Mouse (Mus musculus) cortical plate, adult 2 months (tissue): ENCODE measurements around the gene Galnt10. TPM values are rescaled to one million over a fixed set of nuclear protein-coding genes. Genes with fewer than 3 reads are reported as not detected.
A peak's percentile ranks its signal among the peaks of the same experiment; 100 is the strongest.
"Not testable (repeated sequence)": the region's sequence is repeated elsewhere in the genome, so short reads cannot be mapped to it uniquely, and the experiment has no call there.

Source experiments
- H3K27ac ChIP-seq: fragments of 200-500 bp; 2 replicates; pipeline ENCODE4 v1.5.1; 2012; ENCODE audit warnings: low read length, control low read depth, inconsistent platforms; ENCODE audit not compliant: insufficient read depth
- H3K4me1 ChIP-seq: fragments of 200-500 bp; 2 replicates; pipeline ENCODE4 v1.6.1; 2011; ENCODE audit warnings: low read length; ENCODE audit not compliant: control insufficient read depth, insufficient read depth
- H3K4me3 ChIP-seq: fragments of 200-500 bp; 2 replicates; pipeline ENCODE4 v1.5.1; 2011; ENCODE audit warnings: mild to moderate bottlenecking, low read length, control low read depth; ENCODE audit not compliant: insufficient read depth
- CTCF ChIP-seq: fragments of 200-500 bp; IDR thresholded peaks from 2 replicates; pipeline ENCODE4 v1.5.1; 2011; ENCODE audit warnings: mild to moderate bottlenecking, control low read depth, low read length; ENCODE audit not compliant: insufficient read depth; ENCODE audit errors: extremely low read depth
- POLR2A ChIP-seq: fragments of 200-500 bp; IDR thresholded peaks from 2 replicates; pipeline ENCODE4 v1.6.1; 2011; ENCODE audit warnings: mild to moderate bottlenecking, low read length, control low read depth; ENCODE audit not compliant: insufficient read depth; ENCODE audit errors: extremely low read depth
- polyA plus RNA-seq: library from polyadenylated mRNA; depleted of rRNA; stranded (reverse); fragments of >200 nt; gene quantifications from 2 replicates; pipeline ENCODE4 v1.2.3, GENCODE M21; 2012

The Galnt10 gene
- polyA plus RNA-seq, 1 experiment, result 6.4 TPM

DNA sequence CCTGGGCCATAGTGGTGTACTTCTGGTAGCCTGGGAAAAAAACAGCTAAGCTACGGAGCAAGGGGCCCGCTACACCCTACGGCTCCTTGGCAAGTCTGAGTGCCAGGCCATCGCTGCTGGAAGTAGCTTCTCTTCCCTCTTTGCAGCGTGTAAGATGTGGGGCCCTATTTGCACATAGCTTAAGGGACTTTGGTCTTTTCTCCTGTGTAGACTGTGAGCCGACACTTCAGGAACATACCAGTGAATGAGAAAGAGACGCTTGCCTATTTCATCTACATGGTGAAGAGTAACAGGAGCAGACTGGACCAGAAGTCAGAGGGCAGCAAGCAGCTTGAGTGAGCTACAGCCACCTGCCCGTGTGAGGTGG, 164.5 kb downstream of the Galnt10 start:
- no peaks in the 10 kb centered on the region for H3K4me1 ChIP-seq
- H3K4me3 ChIP-seq, result no peak overlapping the region
- H3K27ac ChIP-seq, result no peak overlapping the region

DNA sequence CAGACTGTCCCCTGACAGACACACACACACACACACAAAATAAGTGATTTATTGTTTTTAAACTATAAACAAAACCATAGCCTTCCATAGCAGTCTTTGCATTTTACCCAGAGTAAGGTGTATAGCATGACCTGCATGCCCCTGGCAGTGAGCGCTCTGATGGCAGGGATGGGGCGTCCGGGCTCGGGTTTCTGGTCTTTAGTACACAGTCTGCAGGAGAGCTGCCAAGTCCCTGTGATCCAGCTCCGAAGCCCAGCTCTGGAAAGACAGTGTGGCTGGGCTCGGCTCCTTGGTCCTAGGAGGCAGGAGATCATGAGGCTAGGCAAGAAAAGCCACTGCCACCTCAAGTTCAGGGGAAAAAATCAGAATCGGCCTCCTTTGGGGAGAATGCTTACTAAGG, 165.8 kb downstream of the Galnt10 start:
- no peak for TF ChIP-seq CTCF
- H3K4me3 ChIP-seq, result no peak overlapping the region
- no peak overlapping the region for H3K27ac ChIP-seq
- no peaks in the 10 kb centered on the region for H3K4me1 ChIP-seq

More for the DNA sequence above, 164.5 kb downstream of the Galnt10 start:
- TF ChIP-seq POLR2A (no peak), CTCF (no peak)

DNA sequence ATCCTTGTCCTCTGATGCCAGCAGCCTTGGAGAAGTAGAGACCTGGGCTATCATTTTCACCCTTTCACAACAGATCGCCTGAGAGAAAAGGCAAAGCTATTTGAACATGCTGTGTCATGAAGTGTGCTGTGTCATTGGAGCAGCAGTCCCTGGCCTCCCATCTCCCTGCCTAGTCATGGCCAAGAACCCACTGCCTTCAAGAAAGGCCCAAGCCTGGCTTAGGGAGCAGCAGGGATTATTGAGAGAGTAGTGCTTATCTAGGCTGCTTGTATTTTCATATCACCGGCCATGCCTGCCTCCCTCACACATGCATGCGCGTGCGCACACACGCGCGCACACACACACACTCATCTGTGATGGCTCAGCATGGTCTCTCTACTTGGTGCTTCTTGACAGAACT, 167.0 kb downstream of the Galnt10 start:
- TF ChIP-seq POLR2A (no peak), CTCF (no peak)
- Histone ChIP-seq H3K4me1 (no peaks in the 10 kb centered on the region), H3K27ac (no peak overlapping the region), H3K4me3 (no peak overlapping the region)

DNA sequence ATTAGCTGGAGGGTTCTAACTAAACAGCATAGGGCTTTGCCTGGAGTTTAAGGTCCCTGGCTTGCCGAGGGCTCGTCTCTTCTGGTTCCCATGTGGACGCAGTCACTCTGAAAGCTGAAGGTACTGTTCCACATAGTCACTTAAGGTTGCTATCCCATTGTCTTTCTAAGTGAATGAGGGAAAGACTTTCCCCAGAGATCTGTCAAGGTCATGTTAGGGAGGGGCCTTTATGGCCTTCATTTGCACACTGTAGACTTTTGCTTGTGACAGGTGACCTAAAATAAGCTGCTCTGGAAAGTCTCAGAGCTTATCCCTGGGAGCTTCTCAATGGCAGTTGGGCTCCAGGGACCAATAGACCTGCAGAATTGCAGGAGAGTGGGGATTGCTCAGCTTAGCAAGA, 168.4 kb downstream of the Galnt10 start:
- H3K4me1 ChIP-seq, result no peaks in the 10 kb centered on the region
- TF ChIP-seq POLR2A (no peak), CTCF (no peak)
- H3K4me3 ChIP-seq, result no peak overlapping the region
- H3K27ac ChIP-seq, result no peak overlapping the region

GRCm38 (mm10) chr11:57818189-57818588, 172.9 kb downstream of the Galnt10 start:
- no peak for TF ChIP-seq CTCF
- no peak for TF ChIP-seq POLR2A
- H3K4me3 ChIP-seq, result no peak overlapping the region
- no peaks in the 10 kb centered on the region for H3K4me1 ChIP-seq
- no peak overlapping the region for H3K27ac ChIP-seq

DNA sequence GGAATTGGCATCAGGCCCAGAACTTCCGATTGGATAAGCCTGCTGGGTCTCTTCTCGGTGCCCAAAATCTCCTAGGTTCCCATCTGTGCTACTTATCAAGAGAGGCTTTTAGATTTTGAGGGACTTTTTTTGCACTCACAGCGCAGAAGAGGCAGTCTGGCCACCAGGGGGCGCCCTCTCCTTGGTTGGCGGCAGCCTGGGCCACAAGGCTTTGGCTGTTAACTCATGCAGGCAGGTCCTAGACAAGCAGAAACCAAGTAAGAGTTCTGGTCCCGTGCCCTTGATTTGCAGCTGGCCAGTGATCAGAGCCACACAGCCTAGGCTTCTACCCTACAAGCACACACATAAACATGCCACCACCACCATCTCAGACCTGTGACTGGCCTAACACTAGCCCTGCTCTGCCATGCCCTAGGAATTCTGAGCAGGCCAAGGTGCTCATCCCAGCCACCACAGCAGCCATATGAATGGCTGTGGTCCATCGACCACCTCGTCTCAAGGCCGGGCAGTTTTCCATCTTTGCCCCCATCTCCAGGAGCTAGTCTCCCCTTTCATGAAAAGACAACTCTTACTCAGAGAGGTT, 174.8 kb downstream of the Galnt10 start:
- no peak overlapping the region for H3K27ac ChIP-seq
- TF ChIP-seq POLR2A (no peak), CTCF (peak; percentile 62)
- H3K4me3 ChIP-seq, result no peak overlapping the region
- no peaks in the 10 kb centered on the region for H3K4me1 ChIP-seq

DNA sequence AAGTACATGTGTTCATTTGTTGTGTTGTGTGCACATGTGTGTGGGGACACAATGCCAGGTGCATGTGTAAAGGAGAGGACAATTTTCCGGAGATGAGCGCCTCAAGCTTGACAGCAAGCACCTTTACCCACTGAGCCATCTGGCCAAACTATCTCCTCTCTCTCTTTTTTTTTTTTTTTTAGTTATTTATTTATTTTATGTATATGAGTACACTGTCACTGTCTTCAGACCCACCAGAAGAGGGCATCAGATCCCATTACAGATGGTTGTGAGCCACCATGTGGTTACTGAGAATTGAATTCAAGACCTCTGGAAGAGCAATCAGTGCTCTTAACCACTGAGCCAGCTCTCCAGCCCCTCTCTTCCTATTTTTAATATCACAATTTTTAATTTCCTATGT, 177.9 kb downstream of the Galnt10 start:
- H3K4me1 ChIP-seq, H3K4me3 ChIP-seq, H3K27ac ChIP-seq: not testable (repeated sequence)

DNA sequence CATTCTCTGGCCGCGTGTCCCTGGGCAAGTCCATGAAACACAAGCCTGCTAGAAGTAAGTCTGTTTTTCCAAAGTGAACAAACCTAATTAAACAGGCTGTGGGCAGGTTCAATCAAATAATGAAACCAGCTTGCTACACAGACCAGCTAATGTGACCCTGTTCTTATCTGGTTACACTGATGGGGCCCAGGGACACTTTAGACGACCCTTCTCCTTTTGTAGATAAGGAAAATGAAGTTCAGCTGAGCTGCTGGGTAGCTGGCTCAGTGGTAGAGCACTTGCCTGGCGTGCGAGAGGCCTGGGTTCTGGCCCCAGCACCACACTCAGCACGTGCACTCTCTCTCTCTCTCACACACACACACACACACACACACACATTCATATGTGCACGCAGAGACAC, 178.5 kb downstream of the Galnt10 start:
- TF ChIP-seq POLR2A (no peak), CTCF (no peak)
- Histone ChIP-seq H3K4me1 (no peaks in the 10 kb centered on the region), H3K4me3 (no peak overlapping the region), H3K27ac (no peak overlapping the region)

DNA sequence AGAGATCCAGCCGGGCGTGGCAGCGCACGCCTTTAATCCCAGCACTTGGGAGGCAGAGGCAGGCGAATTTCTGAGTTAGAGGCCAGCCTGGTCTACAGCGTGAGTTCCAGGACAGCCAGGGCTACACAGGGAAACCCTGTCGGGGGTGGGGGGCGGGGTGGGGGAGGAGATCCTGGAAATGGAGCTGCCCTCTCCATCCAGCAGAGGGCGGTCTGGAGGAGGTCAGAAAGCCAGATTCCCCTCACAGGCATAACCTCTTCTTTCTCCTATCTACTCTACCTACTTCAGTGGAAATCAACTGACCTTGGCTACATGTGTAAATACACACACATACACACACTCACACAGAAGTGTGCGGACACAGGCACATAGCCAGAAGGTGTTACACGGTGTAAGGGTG, 180.0 kb downstream of the Galnt10 start:
- H3K4me1 ChIP-seq, H3K4me3 ChIP-seq, H3K27ac ChIP-seq: not testable (repeated sequence)

DNA sequence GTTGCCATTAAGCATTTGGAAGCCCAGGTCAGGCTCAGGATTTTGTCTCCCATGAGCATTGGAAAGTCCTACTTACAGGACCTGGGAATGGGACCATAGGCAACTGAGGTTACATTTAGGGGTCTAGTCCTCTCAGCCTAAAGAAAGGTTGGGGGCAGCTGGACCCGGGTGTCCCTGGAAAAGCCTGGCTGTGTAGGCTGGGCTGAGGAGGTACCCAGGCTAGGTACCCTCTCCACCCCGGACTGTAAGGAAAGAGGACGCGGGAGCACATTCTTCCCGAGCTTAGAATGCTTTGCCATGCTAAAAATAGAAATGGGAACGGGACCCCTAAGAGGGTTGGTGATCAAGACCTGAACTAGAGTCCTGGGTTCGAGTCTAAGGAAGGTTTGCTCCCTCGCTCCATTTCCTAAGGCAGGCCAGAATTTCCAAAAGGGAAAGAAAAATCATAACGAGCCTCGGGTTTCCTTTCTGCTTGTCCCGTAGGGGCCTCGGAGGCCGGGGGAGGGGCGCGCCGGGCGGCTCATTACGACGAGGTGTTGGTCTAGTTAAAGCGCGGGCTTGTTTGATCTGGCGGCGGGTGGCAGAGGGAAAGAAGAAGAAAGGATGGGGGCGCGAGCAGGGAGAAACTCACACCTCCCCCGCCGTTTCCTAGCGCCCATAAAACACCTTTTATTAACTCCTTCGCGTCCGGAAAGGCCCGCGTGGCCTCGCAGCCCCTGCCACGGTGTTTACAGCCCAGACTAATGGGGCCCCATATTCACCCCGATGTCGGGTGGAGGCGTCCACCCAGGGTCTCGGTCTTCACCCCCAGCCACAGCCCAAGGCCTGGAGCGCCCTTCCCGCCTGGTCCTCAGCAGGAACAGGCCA, 182.0 kb downstream of the Galnt10 start:
- Histone ChIP-seq H3K27ac (no peak overlapping the region), H3K4me1 (no peaks in the 10 kb centered on the region), H3K4me3 (0 out of 2 replicates have a peak overlapping the region, but pooled peaks have one; percentile 18)
- TF ChIP-seq CTCF, result no peak
- TF ChIP-seq POLR2A, result no peak
